Mouse (Mus musculus): ENCODE results near the gene Fzd9.
"Not testable (repeated sequence)": the region's sequence is repeated elsewhere in the genome, so short reads cannot be mapped to it uniquely, and the experiment has no call there.

The Fzd9 gene

DNA sequence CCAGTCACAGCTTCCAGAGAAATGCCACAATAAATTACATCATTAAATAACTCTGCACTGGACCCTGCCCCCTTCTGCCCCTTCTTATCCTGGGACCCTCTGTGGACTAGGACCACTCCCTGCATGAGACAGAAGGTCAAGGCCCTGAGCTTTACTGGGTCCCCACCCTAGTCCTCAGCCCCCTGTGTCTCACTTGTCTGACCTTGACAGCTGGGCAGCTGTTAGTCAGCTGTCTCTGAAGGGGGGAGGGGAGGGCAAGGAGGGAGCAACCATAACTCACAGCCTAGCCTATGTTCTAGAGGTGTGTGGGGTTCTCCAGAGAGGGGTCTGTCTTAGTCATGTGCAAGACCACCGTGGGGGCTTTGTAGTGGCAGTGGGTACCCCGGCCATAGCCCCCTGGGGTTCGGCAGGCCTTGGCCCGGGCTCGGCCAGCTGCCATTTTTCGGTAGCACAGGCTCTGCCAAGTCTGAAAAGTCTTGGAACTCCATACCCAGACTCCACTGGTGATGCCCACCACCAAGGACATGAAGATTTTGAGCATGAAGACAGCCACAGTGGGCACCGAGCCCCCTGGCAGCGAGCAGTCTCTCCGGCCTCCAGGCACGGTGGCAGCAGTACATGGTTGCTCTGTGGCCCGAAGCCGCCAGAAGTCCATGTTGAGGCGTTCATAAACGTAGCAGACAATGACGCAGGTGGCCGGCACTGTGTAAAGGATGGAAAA, 1.9 kb downstream of the Fzd9 start:
- DNase-seq (ENCODE audit: low spot score): no peak

DNA sequence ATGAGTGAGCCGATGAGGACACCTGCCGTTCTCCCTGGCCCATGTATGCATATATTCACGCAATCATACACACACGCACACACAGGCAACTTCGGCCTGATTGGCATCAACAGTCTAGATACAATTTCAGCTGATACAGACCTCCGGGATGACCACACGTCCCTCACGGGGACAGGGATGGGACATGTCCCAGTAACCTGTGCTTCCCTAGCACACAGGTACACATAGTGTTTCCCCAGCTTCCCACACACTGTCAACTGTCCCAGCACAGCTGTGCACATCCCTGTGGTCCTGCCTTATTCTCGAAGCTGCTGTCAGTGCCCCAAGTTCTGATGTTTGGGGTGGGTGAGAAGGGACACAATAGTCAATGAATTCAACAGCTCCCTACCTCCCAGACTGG, 3.7 kb downstream of the Fzd9 start:
- DNase-seq (ENCODE audit: low spot score): no peak

DNA sequence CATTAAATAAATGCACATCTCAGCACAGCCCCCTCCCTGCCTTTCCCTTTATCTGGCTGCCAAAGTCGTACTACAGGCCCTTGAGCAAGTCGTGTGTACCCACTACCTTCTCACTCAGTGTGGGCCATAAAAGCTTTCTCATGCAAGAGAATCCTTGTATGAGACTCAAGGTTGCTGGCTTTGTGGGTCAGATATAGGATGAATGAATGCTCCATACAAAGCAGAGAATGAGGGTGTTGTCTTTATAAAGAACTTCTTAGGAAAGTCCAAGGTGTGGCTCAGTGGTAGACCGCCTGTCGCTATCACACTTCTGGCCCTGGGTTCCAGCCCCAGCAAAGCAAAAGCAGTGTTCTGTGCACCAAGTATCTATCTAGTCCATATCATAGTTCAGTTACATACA, 4.5 kb downstream of the Fzd9 start:
- no peak for DNase-seq (ENCODE audit: low spot score)

DNA sequence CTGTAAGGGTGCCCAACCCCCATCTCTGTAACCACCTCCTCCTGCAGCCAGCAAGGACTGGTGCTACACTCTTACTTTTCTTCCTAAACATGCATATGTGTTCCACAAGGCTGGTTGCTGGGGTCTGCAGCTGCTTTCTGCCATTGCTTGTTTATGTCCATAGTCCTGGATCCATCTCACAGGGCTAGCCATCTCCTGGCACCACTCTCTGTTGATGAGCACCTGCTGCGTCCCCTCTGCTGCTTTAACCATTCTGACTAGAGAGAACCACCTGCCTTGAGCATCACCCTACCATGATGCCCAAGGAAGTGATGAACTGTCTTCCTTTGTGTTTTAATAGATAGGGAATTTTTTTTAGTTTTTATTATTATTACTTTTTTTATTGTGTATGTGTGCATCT, 7.9 kb downstream of the Fzd9 start:
- DNase-seq (ENCODE audit: low spot score): no peak

DNA sequence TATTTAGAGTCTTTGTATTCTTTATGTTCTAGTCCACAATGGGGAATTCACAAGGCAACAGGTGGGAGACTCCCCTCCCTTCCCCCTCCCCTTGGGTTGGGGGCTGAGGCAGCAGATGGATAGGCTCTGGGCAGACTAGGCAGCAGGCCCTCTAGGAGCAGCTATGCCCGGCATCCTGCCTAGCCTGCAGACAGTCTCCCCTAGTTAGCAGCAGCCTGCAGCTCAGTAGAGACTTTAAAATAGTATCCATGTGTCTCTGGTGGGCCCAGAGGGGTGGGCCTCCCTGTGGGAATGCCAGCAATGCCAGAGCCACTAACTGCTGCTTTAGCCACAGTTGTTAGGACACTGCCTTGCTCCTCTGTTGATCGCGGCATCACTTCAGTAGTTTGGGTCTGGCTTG, 8.4 kb downstream of the Fzd9 start:
- no peak for DNase-seq (ENCODE audit: low spot score)

DNA sequence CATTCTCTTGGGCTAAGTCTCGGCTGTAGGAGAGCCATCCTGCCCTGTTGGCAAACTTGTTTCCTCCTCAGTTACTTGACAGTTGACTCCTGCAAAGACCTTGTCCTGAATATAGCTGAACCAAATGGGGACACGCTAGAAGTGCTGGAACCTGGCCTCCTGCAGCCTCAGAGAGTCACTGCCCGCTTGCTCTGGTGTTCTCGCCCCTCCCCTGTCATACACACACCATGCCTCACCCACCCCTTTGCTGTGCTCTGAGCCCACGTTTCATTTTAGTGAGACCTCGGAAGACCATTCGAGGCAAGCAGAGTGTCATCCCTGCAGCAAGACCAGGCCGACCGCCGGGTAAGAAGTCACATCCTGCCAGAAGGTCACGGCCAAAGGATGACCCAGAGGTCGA, 8.9 kb downstream of the Fzd9 start:
- no peak for DNase-seq (ENCODE audit: low spot score)

DNA sequence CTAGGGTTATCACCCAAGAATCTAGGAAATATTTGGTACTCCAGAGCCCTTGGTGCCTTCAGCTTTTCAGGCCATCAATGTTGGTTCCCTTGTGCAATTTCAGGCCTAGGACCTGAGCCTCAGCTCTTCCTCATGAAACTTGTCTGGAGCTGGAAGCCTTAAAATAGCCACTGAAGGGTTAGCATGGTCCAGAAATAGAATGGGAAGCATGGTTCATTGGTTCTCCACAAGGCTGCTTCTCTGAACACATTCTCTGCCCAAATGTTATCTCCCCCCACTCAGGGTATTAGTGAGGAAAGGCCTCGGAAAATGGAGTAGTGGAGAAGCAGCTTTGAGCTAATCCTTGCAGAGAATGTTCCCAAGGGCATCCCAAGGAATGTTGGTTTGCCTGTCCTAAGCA, 9.6 kb downstream of the Fzd9 start:
- no peak for DNase-seq (ENCODE audit: low spot score)

DNA sequence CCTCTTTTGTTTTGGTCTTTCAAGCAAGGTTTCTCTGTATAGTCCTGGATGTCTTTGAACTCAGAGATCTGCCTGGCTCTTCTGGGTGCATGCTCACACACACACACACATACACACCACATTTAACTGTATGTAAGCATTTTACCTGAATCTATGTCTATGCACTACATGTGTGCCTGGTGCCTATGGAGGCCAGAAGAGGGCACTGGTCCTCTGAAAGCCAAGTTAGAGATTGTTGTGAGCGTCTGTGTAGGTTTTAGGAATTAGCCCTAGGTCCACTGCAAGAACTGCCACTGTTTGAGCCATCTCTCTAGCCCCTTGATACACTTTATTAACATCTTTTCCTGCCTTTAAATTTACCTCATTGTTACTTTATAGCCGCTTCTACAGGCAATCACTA, 12.2 kb downstream of the Fzd9 start:
- no peak for DNase-seq (ENCODE audit: low spot score)

DNA sequence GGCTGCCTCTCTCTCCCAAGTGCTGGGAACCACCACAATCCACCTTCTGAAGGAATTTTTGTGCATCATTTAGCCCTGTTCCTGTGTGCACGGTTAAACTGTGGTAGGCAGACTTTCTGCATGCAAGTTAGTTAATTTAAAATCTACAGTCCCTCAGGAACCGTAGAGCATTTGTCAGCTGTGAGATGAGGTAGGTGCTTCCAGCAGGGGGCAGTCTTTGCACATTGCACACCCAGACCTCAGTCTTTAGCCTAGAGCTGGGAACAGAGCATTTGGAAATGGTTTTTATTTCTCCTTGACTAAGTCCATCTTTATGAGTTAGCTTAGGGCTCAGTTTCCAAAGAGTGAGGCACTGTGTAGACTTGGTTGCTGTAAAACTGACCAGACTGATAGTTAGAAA, 14.5 kb downstream of the Fzd9 start:
- peak; percentile 56 for DNase-seq (ENCODE audit: low spot score)

DNA sequence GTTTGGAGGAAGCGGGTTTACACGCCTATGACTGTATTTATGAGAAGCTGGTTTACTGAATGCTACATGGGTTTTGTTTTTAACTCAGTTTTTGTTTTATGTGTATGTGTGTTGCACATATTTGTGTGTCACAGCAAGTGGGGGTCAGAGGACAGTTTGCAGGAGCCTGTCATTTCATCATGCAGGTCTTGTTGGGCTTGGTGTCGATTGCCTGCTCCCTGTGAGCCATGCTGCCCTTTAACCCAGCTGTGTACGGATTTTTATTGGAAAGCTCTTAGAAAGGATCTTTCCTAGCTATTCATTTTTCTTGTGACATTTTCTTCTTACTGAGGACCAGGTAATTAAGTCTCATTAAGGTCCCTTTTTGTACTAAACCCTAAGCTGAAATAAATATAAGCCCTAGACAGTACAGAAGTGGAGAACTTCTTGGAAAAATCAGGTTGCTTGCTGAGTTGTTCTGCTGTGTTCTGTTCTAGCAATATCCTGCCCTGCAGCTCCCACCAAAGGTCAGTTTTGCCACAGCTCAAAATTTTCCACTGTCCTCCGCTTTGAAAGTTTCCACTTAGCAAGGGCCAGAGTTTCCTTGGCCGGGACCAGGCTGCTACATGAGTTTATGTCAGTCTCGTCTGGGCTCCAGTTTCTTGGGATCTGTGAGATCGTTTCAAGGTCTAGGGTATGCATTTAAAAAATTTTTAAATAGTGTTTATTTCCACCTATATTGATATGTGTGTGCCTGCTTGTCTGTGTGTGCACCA, 17.7 kb downstream of the Fzd9 start:
- no peak for DNase-seq (ENCODE audit: low spot score)

DNA sequence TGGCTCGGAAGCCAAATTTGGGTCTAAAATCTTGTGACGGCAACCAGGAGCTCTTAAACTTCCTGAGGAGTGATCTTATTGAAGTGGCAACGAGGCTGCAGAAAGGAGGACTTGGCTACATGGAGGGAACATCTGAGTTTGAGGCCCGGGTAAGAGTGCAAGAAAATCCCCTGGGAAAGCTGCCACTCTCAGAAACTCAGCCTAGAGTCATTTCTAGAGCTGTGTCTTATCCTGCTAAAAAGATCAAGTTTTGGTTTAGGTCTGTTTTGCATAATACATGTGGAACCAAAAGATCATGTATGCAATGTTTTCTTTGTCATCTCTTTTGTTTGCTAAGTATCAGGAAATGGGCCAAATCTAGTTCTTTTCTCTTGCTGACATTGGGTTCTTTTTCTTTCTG, 20.8 kb downstream of the Fzd9 start:
- DNase-seq (ENCODE audit: low spot score): no peak

DNA sequence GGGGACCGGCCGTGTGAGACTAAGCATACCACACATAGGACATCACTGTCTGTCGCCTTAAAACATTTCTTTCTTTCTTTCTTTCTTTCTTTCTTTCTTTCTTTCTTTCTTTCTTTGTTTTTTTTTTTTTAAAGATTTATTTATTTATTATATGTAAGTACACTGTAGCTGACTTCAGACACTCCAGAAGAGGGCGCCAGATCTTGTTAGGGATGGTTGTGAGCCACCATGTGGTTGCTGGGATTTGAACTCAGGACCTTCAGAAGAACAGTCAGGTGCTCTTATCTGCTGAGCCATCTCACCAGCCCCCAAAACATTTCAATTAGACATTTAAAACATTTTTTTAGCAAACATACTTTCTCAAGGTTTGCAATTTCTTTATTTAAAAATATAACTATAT, 25.2 kb downstream of the Fzd9 start:
- not testable (repeated sequence) for DNase-seq (ENCODE audit: low spot score)

DNA sequence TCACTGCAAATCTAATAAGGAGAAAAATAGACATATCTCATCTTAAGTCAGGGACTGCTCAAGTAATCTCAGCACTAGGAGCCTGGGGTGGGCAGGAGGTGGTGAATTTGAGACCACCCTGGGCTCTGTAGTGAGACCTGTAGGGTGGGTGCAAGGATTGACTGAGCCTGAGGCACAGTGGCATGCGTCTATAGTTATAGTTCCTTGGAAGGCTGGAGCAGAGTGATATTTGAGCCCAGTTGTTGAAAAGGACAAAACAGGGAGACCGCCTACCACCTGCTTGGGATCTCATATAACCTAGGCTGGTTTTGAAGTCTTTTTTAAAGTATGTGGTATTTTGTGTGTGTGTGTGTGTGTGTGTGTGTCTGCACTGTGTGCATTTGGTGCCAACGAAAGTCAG, 26.9 kb downstream of the Fzd9 start:
- DNase-seq (ENCODE audit: low spot score): no peak

DNA sequence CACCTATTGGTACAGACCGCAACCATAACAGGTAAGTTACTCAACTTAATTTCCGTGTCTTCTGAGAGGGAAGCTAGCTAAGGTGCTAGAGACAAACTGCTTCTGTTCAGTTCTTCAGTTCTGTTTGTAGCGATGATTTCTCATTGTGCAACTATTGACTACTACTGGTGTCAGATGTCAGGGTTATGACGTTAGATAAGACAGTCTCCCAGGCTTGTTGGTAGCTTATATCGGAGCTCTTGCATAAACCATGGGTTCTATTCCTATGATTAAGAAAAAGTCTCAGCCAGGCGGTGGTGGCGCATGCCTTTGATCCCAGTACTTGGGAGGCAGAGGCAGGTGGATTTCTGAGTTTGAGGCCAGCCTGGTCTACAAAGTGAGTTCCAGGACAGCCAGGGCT, 29.0 kb downstream of the Fzd9 start:
- no peak for DNase-seq (ENCODE audit: low spot score)

DNA sequence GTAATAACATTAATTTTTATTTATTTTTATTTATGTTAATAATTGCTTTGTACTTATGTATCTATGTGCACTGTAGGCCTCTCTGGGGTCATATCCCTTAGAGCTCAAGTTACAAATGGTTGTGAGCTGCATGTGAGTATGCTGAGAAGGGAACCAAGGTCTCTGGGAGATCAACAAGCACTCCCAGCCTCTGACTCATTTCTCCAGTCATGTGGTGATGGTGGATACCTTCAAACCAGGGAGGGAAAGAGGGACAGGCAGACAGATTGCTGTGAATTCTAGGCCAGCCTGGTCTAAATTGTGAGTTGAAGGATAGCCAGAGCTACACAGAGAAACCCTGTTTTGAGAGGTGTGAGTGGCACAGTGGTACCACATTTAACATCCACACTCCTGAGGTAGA, 30.1 kb downstream of the Fzd9 start:
- no peak for DNase-seq (ENCODE audit: low spot score)

DNA sequence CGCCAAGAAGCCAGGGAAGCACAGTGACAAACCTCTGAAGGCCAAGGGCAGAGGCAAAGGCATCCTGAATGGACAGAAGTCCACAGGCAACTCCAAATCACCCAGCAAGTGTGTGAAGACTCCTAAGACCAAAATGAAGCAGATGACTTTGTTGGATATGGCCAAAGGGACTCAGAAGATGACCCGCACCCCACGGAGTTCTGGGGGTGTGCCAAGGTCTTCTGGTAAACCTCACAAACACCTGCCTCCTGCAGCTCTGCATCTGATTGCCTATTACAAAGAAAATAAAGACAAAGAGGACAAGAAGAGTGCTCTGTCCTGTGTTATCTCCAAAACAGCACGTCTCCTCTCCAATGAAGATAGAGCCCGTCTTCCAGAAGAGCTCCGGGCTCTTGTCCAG, 34.2 kb downstream of the Fzd9 start:
- no peak for DNase-seq (ENCODE audit: low spot score)

DNA sequence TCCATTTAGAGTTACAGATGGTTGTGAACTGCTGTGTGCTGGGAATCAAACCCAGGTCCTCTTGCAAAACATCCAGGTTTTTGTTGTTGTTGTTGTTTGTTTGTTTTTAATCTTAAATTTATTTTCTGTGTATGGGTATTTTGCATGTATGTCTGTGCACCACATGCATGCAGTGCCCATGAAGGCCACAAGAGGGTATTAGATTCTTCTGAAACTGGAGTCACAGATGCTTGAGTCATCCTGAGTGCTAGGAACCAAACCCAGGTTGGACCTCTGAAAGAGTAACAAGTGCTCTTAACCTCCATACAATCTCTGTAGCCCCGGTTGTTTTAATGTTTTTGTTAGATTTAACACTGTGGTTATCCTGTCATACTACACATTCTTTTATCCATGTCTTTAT, 42.8 kb downstream of the Fzd9 start:
- no peak for DNase-seq (ENCODE audit: low spot score)

DNA sequence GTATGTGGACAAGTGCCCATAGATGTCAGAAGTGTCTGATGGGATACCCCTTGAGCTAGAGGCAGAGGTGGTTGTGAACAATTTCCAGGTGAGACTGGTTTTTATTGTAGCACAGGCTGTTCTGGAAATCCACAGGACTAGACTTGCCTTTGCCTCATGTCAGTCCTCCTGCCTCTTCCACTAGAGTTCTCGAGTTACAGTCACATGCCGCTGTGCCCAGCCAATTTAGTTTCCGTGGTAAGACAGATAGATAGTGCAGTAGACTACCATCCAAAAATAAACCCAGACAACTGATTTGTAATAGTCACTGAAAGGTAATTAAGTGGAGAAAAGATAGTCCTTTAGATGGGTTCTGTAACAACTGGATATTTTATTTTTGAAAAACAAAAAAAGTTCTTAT, 48.3 kb downstream of the Fzd9 start:
- DNase-seq (ENCODE audit: low spot score): no peak

All from urinary bladder, postnatal 14 days (tissue).